8 mouse cellular contexts compared by ENCODE assay signal in genomic region chr2:3570186-3570585, GRCm38 (mm10). TPM values are rescaled to one million over a fixed set of nuclear protein-coding genes. Genes with fewer than 3 reads are reported as not detected.
DNase-seq lines count a peak whose midpoint lies in the region; ATAC-seq and TF ChIP-seq lines count a peak whose summit lies in the region.

Fam107b (plus strand) TSS chr2:3570488.

- no peaks in the 10 kb centered on the region for H3K27me3 ChIP-seq in heart, embryonic 15.5 days
- H3K27me3 ChIP-seq in MEL (ENCODE audit: control insufficient read depth in 1 of 2, insufficient read depth in 2 of 2, low read length in 2 of 2) = peaks cover 0 to 2% of the 10 kb centered on the region in 2 experiments; a peak in 1 of 4 replicates
- H3K27me3 ChIP-seq in forebrain, embryonic 11.5 days (ENCODE audit: control insufficient read depth, insufficient read depth, low read length) = no peaks in the 10 kb centered on the region
- H3K27me3 ChIP-seq in limb, embryonic 10.5 days (ENCODE audit: low read depth, poor library complexity, severe bottlenecking) = no peaks in the 10 kb centered on the region
- no peaks in the 10 kb centered on the region for H3K27me3 ChIP-seq in neural tube, embryonic 15.5 days (replicated peaks)

- TF ChIP-seq POLR2A in MEL (IDR thresholded peaks at IDR 0.05; ENCODE audit: control insufficient read depth in 1 of 2, insufficient read depth in 1 of 2, low read depth in 1 of 2, low read length in 2 of 2, poor library complexity in 1 of 2) = no peak

- TF ChIP-seq CTCF in MEL (IDR thresholded peaks at IDR 0.05 in 2 of 3, conservative IDR thresholded peaks at IDR 0.05 in 1 of 3; ENCODE audit: control insufficient read depth in 1 of 3, insufficient read depth in 1 of 3, low read depth in 2 of 3, low read length in 3 of 3, poor library complexity in 1 of 3, severe bottlenecking in 1 of 3) = no peak

- WGBS in heart, embryonic 15.5 days = 62% methylated on average over 12 of the region's 12 CpGs
- 71% methylated on average over 12 of the region's 12 CpGs for WGBS in forebrain, embryonic 11.5 days
- WGBS in limb, embryonic 10.5 days = 64% methylated on average over 12 of the region's 12 CpGs
- 72% methylated on average over 12 of the region's 12 CpGs for WGBS in neural tube, embryonic 15.5 days

- no peak within 1 kb of the TSS for H3K9ac ChIP-seq in heart, embryonic 15.5 days
- no peak within 1 kb of the TSS for H3K9ac ChIP-seq in MEL (ENCODE audit: control insufficient read depth, low read depth, low read length, poor library complexity, severe bottlenecking)
- no peak within 1 kb of the TSS for H3K9ac ChIP-seq in forebrain, embryonic 11.5 days (ENCODE audit: low read length)
- no peak within 1 kb of the TSS for H3K9ac ChIP-seq in neural tube, embryonic 15.5 days (replicated peaks)

- H3K4me2 ChIP-seq in heart, embryonic 15.5 days = no peak within 1 kb of the TSS
- H3K4me2 ChIP-seq in forebrain, embryonic 11.5 days (ENCODE audit: low read depth, low read length, severe bottlenecking) = no peak within 1 kb of the TSS
- no peak within 1 kb of the TSS for H3K4me2 ChIP-seq in neural tube, embryonic 15.5 days

- TF ChIP-seq RAD21 in MEL (IDR thresholded peaks at IDR 0.05; ENCODE audit: low read depth, low read length) = no peak

- H3K79me2 ChIP-seq in MEL (ENCODE audit: control insufficient read depth, insufficient read depth, low read length, poor library complexity) = no peaks in the 10 kb centered on the region

- no peak for DNase-seq in heart, adult 8-10 months (ENCODE audit: low spot score)
- DNase-seq in MEL (ENCODE audit: low read depth, low spot score) = no peak
- DNase-seq in forebrain, embryonic 11.5 days (ENCODE audit: low spot score) = no peak
- DNase-seq in limb, embryonic 10.5 days (ENCODE audit: low spot score) = no peak
- no peak for DNase-seq in c-Kit-positive CD71-positive TER-119-positive erythroid progenitor cells, embryonic 14.5 days (ENCODE audit: low spot score)
- no peak for DNase-seq in urinary bladder, adult 18-20 months (ENCODE audit: low spot score in 2 of 2)

- no peak for ATAC-seq in heart, embryonic 15.5 days (replicated peaks; ENCODE audit: insufficient number of reproducible peaks, insufficient read depth, low FRiP score, low read depth)
- ATAC-seq in forebrain, embryonic 11.5 days (replicated peaks; ENCODE audit: low FRiP score) = no peak
- ATAC-seq in neural tube, embryonic 15.5 days (ENCODE audit: low FRiP score) = no peak

- no peaks in the 10 kb centered on the region for H3K4me1 ChIP-seq in heart, embryonic 15.5 days (replicated peaks)
- H3K4me1 ChIP-seq in MEL (ENCODE audit: control insufficient read depth in 1 of 2, insufficient read depth in 2 of 2, low read length in 2 of 2) = no peaks in the 10 kb centered on the region
- H3K4me1 ChIP-seq in forebrain, embryonic 11.5 days (replicated peaks; ENCODE audit: control insufficient read depth, insufficient read depth, low read length) = no peaks in the 10 kb centered on the region
- no peaks in the 10 kb centered on the region for H3K4me1 ChIP-seq in limb, embryonic 10.5 days
- no peaks in the 10 kb centered on the region for H3K4me1 ChIP-seq in neural tube, embryonic 15.5 days

- TF ChIP-seq EP300 in MEL (IDR thresholded peaks at IDR 0.05; ENCODE audit: low read depth in 1 of 2, low read length in 2 of 2) = no peak

- H3K27ac ChIP-seq in heart, embryonic 15.5 days = no peak within 1 kb of the TSS
- H3K27ac ChIP-seq in MEL (ENCODE audit: control insufficient read depth, low read depth, low read length) = no peak within 1 kb of the TSS
- no peak within 1 kb of the TSS for H3K27ac ChIP-seq in forebrain, embryonic 11.5 days (ENCODE audit: low read depth, low read length)
- H3K27ac ChIP-seq in limb, embryonic 10.5 days = no peak within 1 kb of the TSS
- no peak within 1 kb of the TSS for H3K27ac ChIP-seq in neural tube, embryonic 15.5 days (replicated peaks)

- no peaks in the 10 kb centered on the region for H3K9me3 ChIP-seq in heart, embryonic 15.5 days (replicated peaks)
- no peaks in the 10 kb centered on the region for H3K9me3 ChIP-seq in MEL (replicated peaks; ENCODE audit: insufficient read depth, low read length)
- no peaks in the 10 kb centered on the region for H3K9me3 ChIP-seq in forebrain, embryonic 11.5 days (ENCODE audit: control insufficient read depth, low read length)
- no peaks in the 10 kb centered on the region for H3K9me3 ChIP-seq in limb, embryonic 10.5 days (replicated peaks)
- H3K9me3 ChIP-seq in neural tube, embryonic 15.5 days (replicated peaks) = no peaks in the 10 kb centered on the region

- no peak within 1 kb of the TSS for H3K4me3 ChIP-seq in heart, embryonic 15.5 days
- H3K4me3 ChIP-seq in MEL (ENCODE audit: control insufficient read depth in 1 of 2, insufficient read depth in 1 of 2, low read depth in 2 of 2, low read length in 2 of 2) = no peak within 1 kb of the TSS
- H3K4me3 ChIP-seq in forebrain, embryonic 11.5 days (ENCODE audit: low read depth, low read length) = no peak within 1 kb of the TSS
- no peak within 1 kb of the TSS for H3K4me3 ChIP-seq in limb, embryonic 10.5 days
- no peak within 1 kb of the TSS for H3K4me3 ChIP-seq in neural tube, embryonic 15.5 days (replicated peaks)

- no peaks in the 10 kb centered on the region for H3K36me3 ChIP-seq in heart, embryonic 15.5 days
- H3K36me3 ChIP-seq in MEL (ENCODE audit: control insufficient read depth in 1 of 2, insufficient read depth in 2 of 2, low read length in 2 of 2) = no peaks in the 10 kb centered on the region
- no peaks in the 10 kb centered on the region for H3K36me3 ChIP-seq in forebrain, embryonic 11.5 days (ENCODE audit: control insufficient read depth, insufficient read depth, low read length)
- H3K36me3 ChIP-seq in limb, embryonic 10.5 days = no peaks in the 10 kb centered on the region
- no peaks in the 10 kb centered on the region for H3K36me3 ChIP-seq in neural tube, embryonic 15.5 days

TF ChIP-seq in MEL, 35 proteins besides CTCF, POLR2A, EP300 and RAD21:
- no peak for TF ChIP-seq TCF12 (IDR thresholded peaks at IDR 0.05; ENCODE audit: low read depth, low read length)
- TF ChIP-seq SIN3A (IDR thresholded peaks at IDR 0.05; ENCODE audit: low read length) = no peak
- no peak for TF ChIP-seq ZMIZ1 (IDR thresholded peaks at IDR 0.05; ENCODE audit: low read depth, low read length)
- no peak for TF ChIP-seq ZC3H11A (IDR thresholded peaks at IDR 0.05; ENCODE audit: low read depth, low read length)
- no peak for TF ChIP-seq KAT2A (conservative IDR thresholded peaks at IDR 0.05; ENCODE audit: low read depth, low read length)
- no peak for TF ChIP-seq NRF1 (IDR thresholded peaks at IDR 0.05; ENCODE audit: insufficient read depth, low read depth, low read length, poor library complexity, severe bottlenecking)
- no peak for TF ChIP-seq NELFE (IDR thresholded peaks at IDR 0.05; ENCODE audit: low read depth, low read length)
- TF ChIP-seq POLR2AphosphoS5 (IDR thresholded peaks at IDR 0.05; ENCODE audit: borderline replicate concordance, low read depth, low read length) = no peak
- no peak for TF ChIP-seq ETS1 (IDR thresholded peaks at IDR 0.05; ENCODE audit: low read depth, low read length)
- no peak for TF ChIP-seq TBP (IDR thresholded peaks at IDR 0.05; ENCODE audit: low read depth, low read length)

RNA-seq across cellular contexts. Expression of gene Fam107b, which starts in this region (rescaled TPM):
- polyA plus RNA-seq in heart, embryonic 15.5 days (2015; fragmentation: Nextera tagmentation; extraction: Ambion mirVana) = 17.8 and 29.4 TPM in 2 replicates
- total RNA-seq in heart, adult 8-10 months (2022) = 1 to 10 TPM; 3.8 to 4.6 (median 4.1) TPM
- 9.0 and 10.0 TPM in 2 replicates for total RNA-seq in MEL (2012; rRNA removed)
- 10 to 100 TPM in 1 of 2 experiments, not detected in 1; 15.5 TPM for polyA plus RNA-seq in MEL (2012; ENCODE audit: insufficient read depth in 1 of 2, insufficient read length in 2 of 2, low read depth in 1 of 2, low replicate concordance in 2 of 2, missing spikeins in 1 of 2)
- 53.0 and 56.7 TPM in 2 replicates for polyA plus RNA-seq in forebrain, embryonic 11.5 days (2014; fragmentation: Nextera tagmentation; extraction: Ambion mirVana)
- 47.5 and 48.8 TPM in 2 replicates for polyA plus RNA-seq in limb, embryonic 10.5 days (2016; fragmentation: Nextera tagmentation; extraction: Ambion mirVana)
- 22.4 and 35.5 TPM in 2 replicates for polyA plus RNA-seq in neural tube, embryonic 15.5 days (2015; fragmentation: Nextera tagmentation; extraction: Ambion mirVana)
